Mouse (Mus musculus) monocyte, adult 2 months (primary cell): ENCODE data around the gene Dnaja2.

Source experiments
- DNase-seq, 2 experiments: peaks; one replicate each; pipeline ENCODE4 v3.0.0; 2022; ENCODE audit warnings: low spot score in 2 of 2, low read depth in 1 of 2

Gene Dnaja2

DNA sequence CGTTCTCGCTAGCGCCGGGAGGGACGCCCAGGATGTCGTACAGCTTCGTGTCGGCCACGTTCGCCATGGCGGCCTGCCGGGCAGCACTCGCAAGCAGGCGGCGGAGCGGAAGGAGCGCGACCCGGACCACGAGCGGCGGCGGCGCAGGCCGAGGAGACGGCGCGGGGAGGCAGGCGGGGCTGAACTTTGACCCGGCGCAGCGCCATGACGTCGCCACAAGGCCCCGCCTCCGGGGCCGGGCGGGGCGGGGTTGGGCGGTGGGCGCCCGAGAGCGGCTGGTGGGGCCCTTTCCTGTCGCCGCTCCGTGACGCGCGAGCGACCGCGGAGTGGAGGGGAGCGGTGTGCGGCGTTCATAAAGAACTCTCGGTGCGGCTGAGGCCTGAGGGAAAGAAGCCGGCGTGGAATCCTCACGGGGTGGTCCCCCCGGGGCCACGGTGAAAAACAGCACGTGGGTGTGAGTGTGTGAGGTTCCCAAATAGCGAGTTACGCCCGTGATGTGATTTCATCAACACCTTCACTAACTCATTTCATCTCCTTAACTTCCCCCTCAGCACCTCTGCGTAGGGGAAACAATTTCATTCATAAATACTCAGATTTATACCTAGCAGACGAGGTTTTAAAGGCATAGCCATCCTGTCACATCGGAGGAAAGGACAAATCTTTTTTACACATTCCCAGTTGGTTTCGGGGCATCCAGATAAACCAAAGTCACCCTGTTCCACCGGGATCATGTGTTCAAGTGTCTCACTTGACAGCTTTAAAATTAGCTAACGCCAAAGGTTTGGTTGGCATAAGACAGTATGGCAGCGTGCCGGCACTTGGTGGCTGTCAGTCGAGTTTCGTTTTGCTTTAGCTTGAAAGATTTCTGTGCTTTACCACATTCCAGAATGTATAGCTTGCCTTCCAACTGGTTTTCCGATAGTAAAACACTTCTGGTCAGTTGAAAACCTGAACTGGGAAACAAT lies at the start of gene Dnaja2:
Gene Dnaja2, minus strand, starts transcription at position 164 of the 965 bp plus-strand sequence.
- DNase-seq, result peak; percentile 65 to 85

DNA sequence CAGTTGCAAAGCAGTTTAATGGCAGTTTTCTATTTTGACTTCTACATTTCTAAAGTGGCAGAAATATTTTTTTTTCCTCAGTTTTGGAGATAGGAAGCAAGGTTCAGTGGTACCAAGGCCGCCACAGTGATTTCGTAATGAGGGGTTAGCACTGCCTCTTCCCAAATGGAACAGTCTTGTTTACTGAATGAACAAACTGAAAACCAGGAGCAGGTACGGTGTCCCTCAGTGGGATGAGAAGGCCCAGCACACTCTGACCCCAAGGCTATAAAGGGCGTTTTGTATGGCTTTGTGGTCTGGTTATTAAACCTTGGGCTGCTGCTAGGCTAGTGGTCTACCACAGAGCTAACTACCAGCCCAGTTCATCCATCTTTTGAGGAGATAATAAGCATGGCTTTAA lies 49.1 kb upstream of the Dnaja2 start:
- no peak for DNase-seq

DNA sequence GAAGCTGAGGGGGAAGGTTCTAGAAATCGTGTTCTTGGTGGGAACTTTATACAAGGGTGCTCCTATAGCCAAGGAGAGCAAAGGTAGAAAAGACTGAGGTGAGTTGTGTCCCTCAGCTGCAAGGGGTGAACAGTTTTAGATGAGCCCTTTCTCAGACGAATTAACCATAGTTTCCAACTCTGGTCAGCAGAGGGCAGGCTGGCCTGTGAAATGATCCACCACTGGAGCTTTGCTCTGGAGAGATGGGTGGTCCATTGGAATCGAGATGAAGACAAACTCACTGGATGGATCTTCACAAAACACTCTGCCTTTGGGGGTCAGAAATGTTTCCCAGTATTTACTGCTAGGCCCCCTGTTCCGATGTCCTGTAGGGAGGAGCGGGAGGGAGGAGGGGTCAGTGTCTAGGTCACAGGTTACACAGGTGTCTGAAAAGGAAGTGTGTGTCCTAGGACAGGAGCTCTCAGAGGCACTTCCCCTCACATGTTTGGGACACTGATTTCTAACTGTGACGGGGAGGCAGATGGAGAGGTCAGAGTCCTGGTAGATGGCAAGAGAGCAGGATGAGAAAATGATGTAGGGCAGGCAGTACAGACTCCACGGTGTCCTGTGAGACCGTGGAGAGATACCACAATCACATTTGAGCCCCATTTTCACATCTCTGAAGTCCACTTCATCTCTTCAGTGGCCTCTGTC lies 48.2 kb upstream of the Dnaja2 start:
- no peak for DNase-seq

DNA sequence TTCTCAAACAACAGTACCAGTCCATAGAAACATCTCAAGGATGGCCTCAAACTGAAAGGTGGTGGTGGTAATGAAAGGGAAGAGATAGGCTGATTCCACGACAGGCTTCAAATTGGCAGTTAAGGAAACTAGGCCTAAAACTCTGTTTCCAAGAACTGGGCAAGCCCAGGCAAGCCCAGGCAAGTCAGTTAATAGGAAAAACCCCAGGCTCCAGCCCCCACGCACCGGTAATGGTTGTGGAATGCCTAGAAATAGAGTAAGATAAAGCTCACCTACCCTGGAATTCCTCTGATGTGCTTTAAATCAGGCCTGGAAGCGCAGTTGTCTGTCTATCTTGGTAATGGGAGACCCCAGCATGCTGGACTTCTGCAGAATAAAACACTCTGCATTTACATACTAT lies 47.6 kb upstream of the Dnaja2 start:
- no peak for DNase-seq

DNA sequence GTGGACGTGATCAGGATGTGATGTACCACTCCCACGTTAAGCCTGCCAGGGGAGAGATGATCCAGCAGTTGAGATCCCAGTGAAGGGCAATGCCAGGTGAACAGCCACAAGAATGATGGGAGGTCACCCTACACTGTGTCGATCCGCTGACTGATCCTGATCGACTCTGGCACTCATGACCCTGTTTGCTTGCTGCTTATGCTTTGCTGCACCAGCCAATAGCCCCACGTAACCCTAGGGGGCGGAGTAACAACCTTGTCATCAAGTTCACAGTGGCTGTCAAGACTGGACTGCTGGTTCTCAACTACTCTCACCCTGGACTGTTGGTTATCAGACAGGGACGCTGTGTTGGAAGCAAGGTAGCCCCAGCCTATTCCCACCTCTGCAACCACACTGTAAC lies 46.6 kb upstream of the Dnaja2 start:
- DNase-seq, result no peak

DNA sequence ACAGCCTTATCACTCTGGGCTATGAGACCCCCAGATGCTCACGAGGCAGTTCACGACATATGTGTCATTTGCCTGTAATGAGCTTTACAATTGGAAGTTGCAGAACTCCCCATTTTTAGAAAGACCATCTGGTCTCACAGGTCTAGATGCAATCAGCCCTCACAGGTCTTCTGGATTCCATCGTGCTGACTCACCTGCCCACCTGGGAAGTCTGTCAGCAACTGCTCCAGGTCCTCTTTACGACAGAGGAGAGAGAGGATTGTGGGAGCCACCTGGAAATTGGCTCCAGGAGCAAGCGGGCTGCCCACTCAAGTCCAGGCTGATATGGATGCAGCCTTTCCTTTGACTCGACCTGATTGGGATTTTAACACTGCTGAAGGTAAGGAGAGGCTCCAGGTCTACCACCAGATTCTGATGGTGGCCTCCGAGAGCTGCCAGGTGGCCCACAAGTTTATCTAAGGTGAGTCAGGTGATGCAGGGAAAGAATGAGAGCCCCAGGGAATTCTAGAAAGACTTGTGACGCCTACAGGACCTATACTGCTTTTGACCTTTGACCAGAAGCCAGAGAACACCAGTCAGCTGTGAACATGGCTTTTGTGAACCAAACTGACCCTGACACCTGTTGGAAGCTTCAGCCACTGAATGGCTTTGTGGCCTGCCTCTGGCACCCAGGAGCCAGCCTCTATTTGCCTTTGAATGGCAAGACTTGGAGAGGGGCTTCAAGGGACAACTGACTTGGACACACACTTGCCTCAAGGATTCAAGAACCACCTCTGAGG lies 42.5 kb upstream of the Dnaja2 start:
- no peak for DNase-seq

DNA sequence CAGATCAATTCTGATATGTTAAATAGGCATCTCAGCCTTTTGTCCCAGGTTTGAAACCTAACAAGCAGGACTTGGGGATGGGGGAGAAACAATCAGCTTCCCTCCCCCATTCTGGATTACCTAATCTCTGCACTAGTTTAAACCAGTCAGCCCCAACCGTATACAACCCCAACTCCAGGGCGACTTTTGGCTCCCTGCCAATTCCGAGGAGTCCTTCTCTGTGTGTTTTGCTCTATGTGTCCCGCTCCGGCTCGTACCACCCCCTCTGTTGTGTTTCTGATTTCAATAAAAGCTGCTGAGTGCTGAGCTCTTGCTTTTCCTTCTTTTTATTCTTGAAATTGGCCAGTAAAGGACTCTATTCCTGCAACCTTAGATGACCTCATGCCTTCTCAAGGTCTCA lies 40.2 kb upstream of the Dnaja2 start:
- no peak for DNase-seq

DNA sequence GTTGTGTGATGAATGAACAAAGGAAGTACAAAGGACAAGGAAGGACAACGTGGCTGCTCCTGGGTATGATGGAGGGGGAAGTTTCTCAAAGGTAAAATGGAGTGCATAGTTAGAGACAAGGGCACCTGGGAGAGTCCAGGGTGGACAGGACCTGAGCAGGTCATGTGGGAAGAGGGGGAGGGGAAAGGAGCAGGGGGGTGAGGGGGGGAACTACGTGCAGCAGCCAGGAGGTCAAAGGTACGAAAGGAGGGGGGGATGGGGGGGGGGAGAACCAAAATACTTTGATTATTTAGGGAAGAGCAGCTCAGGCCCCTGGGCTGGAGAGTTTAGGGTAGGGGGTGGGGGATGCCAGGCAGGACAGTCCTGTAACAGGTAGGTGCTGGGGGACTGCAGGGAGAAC lies 39.8 kb upstream of the Dnaja2 start:
- no peak for DNase-seq

DNA sequence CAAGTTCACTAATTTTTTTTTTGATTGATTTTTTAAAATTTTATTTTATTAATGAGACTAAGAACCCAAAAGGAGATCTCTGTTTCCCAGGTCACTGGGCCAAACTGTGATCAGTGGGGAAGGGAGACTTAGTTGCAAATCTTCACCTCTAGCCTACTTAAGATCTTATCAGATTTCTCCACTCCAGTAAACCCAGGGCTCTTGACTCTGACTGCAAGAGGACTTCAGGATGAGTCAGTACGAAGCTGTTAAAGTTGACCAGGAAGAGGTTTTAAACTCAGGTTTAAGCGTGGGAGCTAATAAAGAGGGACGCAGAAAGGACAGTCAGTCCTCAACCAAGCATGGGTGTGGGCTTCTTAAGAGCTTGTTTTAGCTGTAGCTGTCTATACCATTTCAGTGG lies 38.2 kb upstream of the Dnaja2 start:
- no peak for DNase-seq

DNA sequence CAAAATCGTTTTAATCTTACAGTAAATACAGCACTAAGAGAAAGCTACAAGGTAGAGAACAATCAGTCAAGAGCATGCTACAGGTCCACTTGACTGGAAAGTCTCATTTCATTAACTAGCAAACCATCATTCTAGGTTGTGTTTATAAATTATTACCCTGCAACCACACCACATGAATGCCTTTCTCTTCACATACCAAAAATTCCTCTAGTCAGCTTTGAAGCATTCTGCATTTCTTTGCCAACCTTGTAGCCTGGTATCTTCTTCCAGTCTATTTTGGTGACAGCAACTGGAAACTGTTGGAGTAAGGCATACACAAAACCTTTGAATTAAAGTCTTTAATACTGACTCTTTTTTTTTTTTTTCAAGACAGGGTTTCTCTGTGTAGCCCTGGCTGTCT lies 36.4 kb upstream of the Dnaja2 start:
- no peak for DNase-seq

DNA sequence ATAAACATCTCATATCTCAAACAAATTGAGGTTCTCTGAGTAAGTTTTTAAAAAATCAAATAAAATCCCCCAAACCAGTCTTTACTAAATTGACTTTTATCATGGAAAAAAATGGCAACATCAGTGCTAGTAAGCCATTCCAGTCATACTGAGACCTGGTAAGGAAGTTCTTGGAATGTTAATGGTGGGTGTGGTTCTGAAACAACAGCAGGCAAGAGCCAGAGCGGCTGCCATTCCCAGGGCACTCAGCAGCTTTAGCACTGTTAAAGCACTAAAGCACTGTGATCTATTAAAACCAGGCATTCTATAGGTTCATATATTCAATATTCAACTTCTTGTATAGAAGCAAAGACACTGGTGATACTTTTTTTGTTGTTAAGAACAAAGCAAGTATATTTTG lies 35.1 kb upstream of the Dnaja2 start:
- DNase-seq, result no peak

DNA sequence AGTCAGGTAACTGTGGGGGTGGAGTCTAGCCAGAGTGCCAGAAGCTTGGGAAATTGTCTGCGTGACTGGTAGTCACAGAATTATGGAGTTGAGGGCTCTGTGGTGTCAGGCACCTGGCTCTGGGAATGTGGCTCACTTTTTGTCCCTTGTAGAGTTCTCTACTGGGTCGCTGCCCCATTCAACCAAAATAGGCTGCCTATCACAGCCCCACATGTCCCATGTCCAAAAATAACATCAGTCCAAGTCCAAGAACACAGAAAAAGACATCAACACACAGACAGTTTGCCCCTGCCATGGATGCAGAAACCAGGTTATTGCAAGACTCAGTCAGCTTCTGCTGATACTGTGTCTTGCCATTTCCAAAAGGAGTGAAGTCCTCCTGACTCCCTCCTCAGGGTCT lies 33.5 kb upstream of the Dnaja2 start:
- no peak for DNase-seq

DNA sequence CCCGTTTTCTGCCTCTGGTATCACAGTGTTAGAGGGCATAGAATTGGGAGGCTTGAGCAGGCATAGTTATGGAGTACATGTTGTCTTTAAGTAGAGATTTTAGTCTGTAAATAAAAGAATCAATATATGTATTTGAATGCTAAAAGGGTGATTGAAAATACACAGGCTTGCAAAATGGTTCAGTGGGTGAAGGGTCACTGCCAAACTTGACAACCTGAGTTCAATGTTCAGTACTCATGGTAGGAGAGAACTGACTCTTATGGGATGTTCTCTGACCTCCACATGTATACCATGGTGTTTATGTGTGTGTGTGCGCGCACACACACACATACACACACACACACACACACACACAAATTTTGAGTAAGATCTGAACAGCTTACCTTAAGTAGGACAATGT lies 22.5 kb upstream of the Dnaja2 start:
- no peak for DNase-seq

DNA sequence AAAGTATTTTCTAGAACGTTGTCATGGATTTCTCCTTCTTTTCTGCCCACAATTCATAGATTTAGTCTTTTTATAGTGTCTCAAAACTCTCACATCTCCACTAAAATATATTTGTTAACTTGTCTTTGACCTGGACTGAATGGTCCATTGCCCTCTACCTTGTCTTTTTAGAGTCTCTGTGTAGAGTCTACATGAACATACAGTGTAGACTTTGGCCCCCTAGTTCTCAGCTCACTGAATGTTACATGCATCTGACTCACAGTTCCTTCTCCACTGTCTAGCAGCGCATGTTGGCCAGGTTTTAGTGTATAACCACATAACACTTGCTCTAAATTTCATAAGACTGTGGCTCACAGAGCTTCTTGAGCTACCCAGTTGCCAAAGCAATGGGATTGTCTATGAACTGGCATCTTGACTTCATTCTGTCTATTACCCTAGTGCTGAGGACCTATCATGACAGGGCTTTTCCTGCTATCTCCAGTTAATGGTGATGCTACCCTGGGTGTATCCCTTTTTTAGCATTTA lies 18.9 kb upstream of the Dnaja2 start:
- DNase-seq, result no peak

DNA sequence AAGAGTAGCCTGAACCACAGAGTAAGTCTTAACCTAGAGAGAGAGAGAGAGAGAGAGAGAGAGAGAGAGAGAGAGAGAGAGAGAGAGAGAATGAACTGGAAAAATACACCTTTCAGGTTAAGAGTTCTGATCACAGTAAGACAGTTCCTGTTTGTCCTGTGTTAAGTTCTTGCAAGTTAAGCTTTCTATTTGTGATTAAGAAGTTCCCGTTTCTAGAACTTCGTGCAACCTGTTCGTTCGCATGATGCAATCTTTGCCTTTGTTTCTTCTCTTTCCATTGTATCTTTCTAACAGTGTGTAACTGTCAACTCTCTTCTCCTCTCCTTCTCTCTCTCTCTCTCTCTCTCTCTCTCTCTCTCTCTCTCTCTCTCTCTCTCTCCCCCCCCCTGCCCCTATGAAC lies 15.3 kb upstream of the Dnaja2 start:
- no peak for DNase-seq

DNA sequence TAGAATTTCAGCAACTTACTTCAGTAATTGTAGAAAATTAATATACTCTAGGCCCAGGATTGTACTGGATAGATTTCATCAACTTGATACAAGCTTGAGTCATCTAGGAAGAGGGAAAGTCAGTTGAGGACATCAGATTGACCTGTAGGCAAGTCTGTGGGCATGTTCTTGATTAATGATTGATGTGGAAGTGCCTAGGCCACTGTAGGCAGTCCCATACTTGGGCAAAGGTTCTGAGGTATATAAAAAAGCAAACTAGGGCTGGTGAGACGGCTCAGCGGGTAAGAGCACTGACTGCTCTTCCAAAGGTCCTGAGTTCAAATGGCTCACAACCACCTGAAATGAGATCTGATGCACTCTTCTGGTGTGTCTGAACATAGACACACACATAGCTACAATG lies 12.7 kb upstream of the Dnaja2 start:
- no peak for DNase-seq

DNA sequence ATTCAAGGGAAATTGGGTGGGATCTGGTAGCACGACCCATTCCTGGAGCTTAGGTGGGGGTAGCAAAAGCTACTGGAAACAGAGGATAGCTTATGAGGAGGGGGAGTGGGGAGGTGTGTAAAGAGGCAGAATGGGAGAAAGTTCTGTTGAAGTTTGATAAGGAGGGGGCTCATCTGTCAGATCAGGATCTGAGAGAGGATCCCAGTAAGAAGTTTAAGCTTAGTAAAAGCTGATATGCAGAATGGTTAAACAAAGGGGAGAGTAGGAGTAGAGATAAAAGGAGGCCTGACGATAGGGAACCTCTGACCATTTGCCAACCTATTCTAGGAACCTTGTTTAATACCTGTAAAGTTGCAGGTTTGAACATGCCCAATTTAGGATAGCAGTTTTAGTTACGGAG lies 10.0 kb upstream of the Dnaja2 start:
- DNase-seq, result no peak

DNA sequence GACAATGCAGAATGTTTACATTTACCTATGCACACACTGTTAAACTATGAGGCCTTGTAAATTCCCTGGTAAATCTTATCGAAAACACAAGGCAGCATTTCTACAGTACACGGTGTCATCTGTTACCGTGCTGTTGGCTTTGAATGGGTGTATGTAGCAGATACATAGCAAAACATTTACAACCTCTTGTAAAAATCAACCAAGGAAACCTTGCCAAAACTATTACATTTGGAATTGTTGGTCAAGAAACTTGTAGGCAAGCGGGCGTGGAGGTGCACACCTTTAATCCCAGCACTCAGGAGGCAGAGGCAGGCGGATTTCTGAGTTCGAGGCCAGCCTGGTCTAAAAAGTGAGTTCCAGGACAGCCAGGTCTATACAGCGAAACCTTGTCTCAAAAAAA lies 8.2 kb upstream of the Dnaja2 start:
- DNase-seq, result no peak

DNA sequence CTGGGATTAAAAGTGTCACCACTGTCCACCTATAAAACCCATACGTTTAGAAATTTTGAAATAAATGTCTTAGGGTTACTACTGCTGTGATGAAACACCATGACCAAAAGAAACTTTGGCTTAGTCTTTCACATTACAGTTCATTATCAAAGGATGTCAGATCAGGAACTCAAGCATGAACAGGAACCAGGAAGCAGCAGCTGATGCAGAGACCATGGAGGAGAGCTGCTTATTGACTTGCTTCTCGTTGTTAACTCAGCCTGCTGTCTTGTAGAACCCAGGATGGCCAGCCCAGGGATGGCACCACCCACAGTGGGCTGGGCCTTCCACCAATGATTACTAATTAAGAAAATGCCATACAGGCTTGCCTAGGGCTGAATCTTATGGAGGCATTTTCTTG lies 4.8 kb upstream of the Dnaja2 start:
- DNase-seq, result no peak

DNA sequence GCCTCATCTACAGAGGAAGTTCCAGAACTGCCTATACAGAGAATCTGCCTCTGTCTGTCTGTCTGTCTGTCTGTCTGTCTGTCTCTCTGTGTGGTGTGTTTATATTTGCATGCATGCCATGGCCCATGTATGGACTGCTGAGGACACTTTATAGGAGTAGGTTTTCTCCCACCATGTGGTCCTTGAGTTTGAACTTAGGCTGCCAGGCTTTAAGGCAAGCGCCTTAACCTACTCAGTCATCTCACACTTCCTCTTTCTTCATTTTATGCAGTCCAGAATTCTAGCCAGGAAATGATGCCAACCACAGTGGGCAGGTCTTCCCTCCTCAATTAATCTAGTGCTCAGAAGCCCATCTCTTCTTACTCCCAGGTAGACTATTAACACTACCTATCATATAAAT lies 4.1 kb upstream of the Dnaja2 start:
- DNase-seq, result peak in 1 of 2 experiments; percentile 19

DNA sequence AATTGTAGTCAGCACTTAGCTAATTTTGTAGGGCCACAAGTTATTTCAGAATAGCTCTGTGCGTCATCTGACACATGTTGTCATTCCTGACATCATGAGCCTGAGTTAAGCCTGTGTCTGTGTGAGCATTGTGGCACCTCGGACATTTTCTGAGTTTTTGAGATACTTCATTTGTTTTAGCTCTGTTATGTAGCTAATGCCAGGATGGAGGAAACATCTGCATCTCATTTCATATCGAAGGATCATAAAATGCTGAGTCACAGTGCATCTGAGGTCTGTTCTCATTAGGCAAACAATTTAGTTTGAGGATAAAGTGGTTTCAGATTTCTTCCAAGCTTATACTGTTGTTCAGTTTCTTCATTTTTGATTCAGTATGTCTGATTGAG lies 2.5 kb upstream of the Dnaja2 start:
- DNase-seq, result no peak
